Mouse (Mus musculus): ENCODE measurements at regions not wholly inside any gene's neighbourhood (a gene's known extent, or its start where the extent isn't known, plus 50 kb on each side); places are given as distances from the start of the nearest gene placed in this dataset.

DNA sequence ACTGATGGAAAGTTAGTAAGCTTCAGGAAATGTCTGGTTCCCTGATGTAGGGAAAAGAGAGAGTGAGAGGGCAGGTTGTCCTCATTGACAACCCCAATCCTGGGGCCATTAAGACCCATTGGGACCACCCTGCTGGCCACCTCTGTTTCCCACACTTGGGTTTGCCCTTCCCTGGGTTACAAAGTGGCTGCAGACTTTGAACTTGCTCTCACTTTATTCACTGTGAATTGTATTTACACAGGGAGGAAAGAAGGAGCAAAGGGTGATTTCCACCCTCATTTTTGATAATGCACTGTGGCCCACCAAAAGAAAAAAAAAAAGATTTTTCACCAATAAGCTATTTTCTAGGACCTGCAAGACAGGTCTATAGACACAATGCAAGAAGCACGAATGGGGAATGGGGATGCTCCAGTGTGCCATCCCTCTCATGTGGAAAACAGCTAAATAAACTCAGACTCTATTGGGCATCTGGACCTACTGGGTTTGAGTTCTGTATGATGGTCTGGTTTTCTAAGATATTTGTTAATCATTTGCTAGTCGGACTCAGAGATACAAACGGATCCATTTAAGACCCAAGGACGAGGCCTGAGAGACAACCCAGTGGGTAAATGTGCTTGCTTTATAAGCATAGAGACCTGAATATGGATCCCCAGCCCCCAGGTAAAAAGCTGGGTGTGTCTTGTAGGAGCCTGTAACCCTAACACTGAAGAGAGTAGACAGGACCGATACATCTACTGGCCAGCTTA, 50.2 kb upstream of the Ttc29 start:
- no peak for DNase-seq

Data from cerebellum, postnatal 25 days (tissue).